Mouse (Mus musculus) heart, postnatal 0 days (tissue): ENCODE results near the gene Daglb.

ENCODE experiments used
- CTCF ChIP-seq: IDR thresholded peaks from 2 replicates; pipeline ENCODE4 v1.5.1; 2016; ENCODE audit warnings: antibody characterized with exemption, control low read depth, low read depth
- EP300 ChIP-seq: IDR thresholded peaks from 2 replicates; pipeline ENCODE4 v1.6.1; 2016; ENCODE audit warnings: antibody characterized with exemption, low read depth

- TF ChIP-seq CTCF: no peak
- TF ChIP-seq EP300: no peak
These were observed 74.7 kb downstream of the Daglb start for GRCm38 (mm10) chr5:143539111-143539510.
